Mouse (Mus musculus) erythroblast, embryonic 14.5 days (primary cell): Measurements from ENCODE around the gene Ccdc65. TPM values are rescaled to one million over a fixed set of nuclear protein-coding genes. Genes with fewer than 3 reads are reported as not detected.

Experiments
- H3K27me3 ChIP-seq: 2 replicates; pipeline ENCODE4 v1.6.1; 2012; ENCODE audit warnings: inconsistent platforms; ENCODE audit not compliant: control insufficient read depth
- H3K36me3 ChIP-seq: 2 replicates; pipeline ENCODE4 v1.6.1; 2012; ENCODE audit warnings: mild to moderate bottlenecking, inconsistent platforms; ENCODE audit not compliant: control insufficient read depth
- H3K4me1 ChIP-seq: 2 replicates; pipeline ENCODE4 v1.6.1; 2012; ENCODE audit warnings: inconsistent platforms; ENCODE audit not compliant: control insufficient read depth
- H3K4me3 ChIP-seq: replicated peaks from 2 replicates; pipeline ENCODE3; 2012; ENCODE audit warnings: moderate library complexity, mild to moderate bottlenecking, inconsistent platforms
- H3K9me3 ChIP-seq: 2 replicates; pipeline ENCODE4 v1.6.1; 2012; ENCODE audit warnings: low read length, inconsistent platforms, mixed read lengths; ENCODE audit not compliant: control insufficient read depth
- GATA1 ChIP-seq: IDR thresholded peaks from 2 replicates; pipeline ENCODE4 v1.6.1; 2012; ENCODE audit warnings: low read length, inconsistent platforms, mixed read lengths
- TAL1 ChIP-seq: IDR thresholded peaks from 3 replicates; pipeline ENCODE4 v1.6.1; 2012; ENCODE audit warnings: low read length, inconsistent platforms, mixed read lengths
- polyA plus RNA-seq: library from polyadenylated mRNA; stranded (reverse); fragments of >175 nt; gene quantifications from 2 replicates; pipeline ENCODE4 v1.2.3, GENCODE M21; 2012

Ccdc65 gene
- polyA plus RNA-seq, 1 experiment, result not detected

- no peaks in the 10 kb centered on the region for H3K4me1 ChIP-seq
- H3K36me3 ChIP-seq, result no peaks in the 10 kb centered on the region
- H3K9me3 ChIP-seq, result no peaks in the 10 kb centered on the region
- TF ChIP-seq GATA1 (no peak), TAL1 (no peak)
- H3K4me3 ChIP-seq, result no peak overlapping the region
- H3K27me3 ChIP-seq, result peaks cover 16% of the 10 kb centered on the region
These were observed 9.3 kb downstream of the Ccdc65 start for GRCm38 (mm10) chr15:98717301-98717700.

- peaks cover under 1% of the 10 kb centered on the region; the same call in 1 of the 2 replicates for H3K4me1 ChIP-seq
- peaks cover 43% of the 10 kb centered on the region for H3K27me3 ChIP-seq
- H3K36me3 ChIP-seq, result no peaks in the 10 kb centered on the region
- TF ChIP-seq GATA1, result no peak
- no peak for TF ChIP-seq TAL1
- H3K9me3 ChIP-seq, result no peaks in the 10 kb centered on the region
- no peak overlapping the region for H3K4me3 ChIP-seq
These were observed 14.2 kb downstream of the Ccdc65 start for GRCm38 (mm10) chr15:98722191-98722590.

DNA sequence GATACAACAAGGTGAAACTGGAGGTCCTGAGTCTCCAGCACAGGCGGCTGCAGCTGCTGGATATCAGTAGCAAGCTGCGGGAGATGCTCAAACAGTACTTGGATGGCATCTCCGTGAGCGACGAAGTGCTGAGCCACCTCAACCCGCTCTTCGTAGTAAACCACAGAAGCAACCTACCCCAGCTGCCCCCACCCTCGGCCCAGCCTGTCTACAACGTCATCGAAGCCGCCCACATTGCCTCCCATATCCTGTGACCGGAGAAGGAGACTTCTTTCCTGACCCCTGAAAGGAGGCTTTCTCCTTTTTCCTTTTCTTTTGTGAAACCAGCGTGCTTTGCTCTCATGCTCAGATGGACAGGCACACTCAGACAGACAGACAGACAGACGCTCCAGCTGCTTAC, 14.8 kb downstream of the Ccdc65 start:
- TF ChIP-seq TAL1 (no peak), GATA1 (no peak)
- Histone ChIP-seq H3K4me1 (peaks cover 7% of the 10 kb centered on the region), H3K27me3 (peaks cover 47% of the 10 kb centered on the region), H3K36me3 (no peaks in the 10 kb centered on the region), H3K4me3 (no peak overlapping the region), H3K9me3 (no peaks in the 10 kb centered on the region)

GRCm38 (mm10) chr15:98724441-98724840, 16.4 kb downstream of the Ccdc65 start:
- H3K9me3 ChIP-seq, result no peaks in the 10 kb centered on the region
- no peak for TF ChIP-seq TAL1
- TF ChIP-seq GATA1, result no peak
- H3K36me3 ChIP-seq, result no peaks in the 10 kb centered on the region
- no peak overlapping the region for H3K4me3 ChIP-seq
- H3K4me1 ChIP-seq, result peaks cover 12% of the 10 kb centered on the region
- peaks cover 61% of the 10 kb centered on the region for H3K27me3 ChIP-seq

DNA sequence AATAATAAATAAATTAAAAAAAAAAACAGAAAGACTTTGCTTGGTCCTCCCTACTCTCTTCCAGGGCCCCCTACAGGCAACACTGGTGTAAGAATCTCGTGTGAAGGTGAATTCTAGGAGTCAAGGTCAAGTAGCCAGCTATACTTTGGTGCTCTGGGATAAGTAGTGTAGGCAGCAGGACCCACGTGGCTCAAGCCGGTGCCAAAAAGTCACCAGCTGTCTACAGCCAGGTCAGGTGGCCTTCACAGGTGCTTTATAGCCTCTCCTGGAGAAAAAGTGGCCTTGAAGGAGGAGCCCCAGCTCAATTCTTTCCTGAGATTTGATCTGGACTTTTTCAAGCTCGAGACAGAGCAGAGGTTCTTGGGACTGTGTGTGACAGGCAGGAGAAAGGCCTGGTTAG, 18.1 kb downstream of the Ccdc65 start:
- H3K4me1 ChIP-seq, result peaks cover 12% of the 10 kb centered on the region
- TF ChIP-seq GATA1 (no peak), TAL1 (no peak)
- H3K9me3 ChIP-seq, result no peaks in the 10 kb centered on the region
- no peaks in the 10 kb centered on the region for H3K36me3 ChIP-seq
- H3K27me3 ChIP-seq, result peaks cover 69% of the 10 kb centered on the region
- H3K4me3 ChIP-seq, result no peak overlapping the region

DNA sequence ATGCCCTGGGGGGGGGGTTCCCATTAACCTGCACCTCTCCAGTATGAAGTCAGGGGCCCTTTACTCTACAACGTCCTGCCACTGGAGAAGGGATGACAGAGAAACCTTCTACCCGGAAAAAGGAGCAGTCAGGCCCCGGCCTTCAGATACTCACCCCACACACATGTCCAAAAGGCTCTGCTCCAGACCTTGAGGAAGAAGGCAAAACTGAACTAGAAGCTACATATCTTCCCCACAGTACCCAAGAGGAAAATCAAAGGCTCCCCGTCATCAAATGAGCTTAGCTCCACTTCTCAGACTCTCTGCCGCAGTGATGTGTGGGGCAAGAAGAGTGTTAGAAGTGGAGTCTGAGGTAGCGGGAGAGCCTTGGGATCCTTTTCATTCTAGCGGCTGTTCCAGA, 18.7 kb downstream of the Ccdc65 start:
- TF ChIP-seq TAL1 (no peak), GATA1 (no peak)
- peaks cover 67% of the 10 kb centered on the region for H3K27me3 ChIP-seq
- H3K36me3 ChIP-seq, result no peaks in the 10 kb centered on the region
- H3K4me3 ChIP-seq, result peak overlapping the region; percentile 63
- H3K4me1 ChIP-seq, result peaks cover 12% of the 10 kb centered on the region
- no peaks in the 10 kb centered on the region for H3K9me3 ChIP-seq

- H3K27me3 ChIP-seq, result peaks cover 58% of the 10 kb centered on the region
- no peak for TF ChIP-seq GATA1
- H3K4me3 ChIP-seq, result peak within 1 kb of the TSS; percentile 63
- no peaks in the 10 kb centered on the region for H3K36me3 ChIP-seq
- H3K9me3 ChIP-seq, result no peaks in the 10 kb centered on the region
- peaks cover 17% of the 10 kb centered on the region for H3K4me1 ChIP-seq
These were observed 19.7 kb downstream of the Ccdc65 start, which contains the start of gene Fkbp11 for GRCm38 (mm10) chr15:98727443-98728321. Fkbp11 (minus strand) TSS chr15:98728198.

- peaks cover 52% of the 10 kb centered on the region for H3K27me3 ChIP-seq
- no peak for TF ChIP-seq GATA1
- no peak for TF ChIP-seq TAL1
- H3K4me1 ChIP-seq, result peaks cover 23% of the 10 kb centered on the region
- H3K36me3 ChIP-seq, result no peaks in the 10 kb centered on the region
- peak overlapping the region; percentile 63 for H3K4me3 ChIP-seq
- H3K9me3 ChIP-seq, result no peaks in the 10 kb centered on the region
These were observed 20.4 kb downstream of the Ccdc65 start for GRCm38 (mm10) chr15:98728366-98728765.

DNA sequence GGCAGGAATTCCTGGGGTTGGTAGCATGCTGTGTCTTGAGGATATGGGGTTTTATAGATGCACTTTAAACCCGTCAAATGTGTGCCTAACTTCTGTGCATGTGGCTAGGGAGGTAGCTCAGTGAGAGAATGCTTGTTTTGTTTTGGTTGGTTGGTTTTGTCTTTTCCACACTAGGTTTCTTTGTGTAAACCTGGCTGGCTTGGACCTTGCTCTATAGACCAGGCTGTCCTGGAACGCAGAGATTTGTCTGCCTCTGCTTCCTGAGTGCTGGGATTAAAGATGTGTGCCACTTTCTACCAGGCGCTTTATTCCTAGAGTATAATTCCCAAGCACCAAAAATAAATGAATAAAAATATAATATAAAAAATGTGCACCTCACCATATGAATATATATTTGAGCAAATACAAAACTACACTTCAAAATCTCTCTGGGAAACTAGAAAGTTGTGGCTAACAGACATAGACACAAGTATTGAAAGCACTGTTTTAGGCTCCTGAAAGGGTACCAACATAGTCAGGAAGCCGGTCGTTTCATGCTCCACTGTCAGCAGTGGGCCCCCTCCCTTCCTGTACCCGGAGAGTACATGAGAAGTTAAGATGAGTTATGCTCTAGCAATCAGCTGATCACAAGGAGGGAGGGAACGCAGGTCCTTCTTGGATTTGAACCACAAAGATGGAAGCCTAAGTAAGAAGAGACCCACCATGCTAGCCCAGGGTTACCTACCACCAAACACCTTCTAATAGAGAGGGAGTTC, 22.0 kb downstream of the Ccdc65 start:
- Histone ChIP-seq H3K36me3 (peaks cover 1% of the 10 kb centered on the region; the same call in 1 of the 2 replicates), H3K27me3 (peaks cover 39% of the 10 kb centered on the region), H3K4me1 (peaks cover 26% of the 10 kb centered on the region), H3K4me3 (no peak overlapping the region), H3K9me3 (no peaks in the 10 kb centered on the region)
- TF ChIP-seq GATA1 (no peak), TAL1 (no peak)
